Mouse (Mus musculus) heart, embryonic 14.5 days (tissue): Measurements from ENCODE around the gene Bmp10. TPM values are rescaled to one million over a fixed set of nuclear protein-coding genes. Genes with fewer than 3 reads are reported as not detected.

Source experiments
- ATAC-seq: fragments of 200-750 bp; cut with Nextera tagmentation; 2 replicates; pipeline ENCODE4 v1.8.0; 2017; ENCODE audit warnings: low read depth, moderate TSS enrichment; ENCODE audit not compliant: insufficient number of reproducible peaks, insufficient read depth, low FRiP score
- H3K27ac ChIP-seq, 2 experiments: fragments of 200-500 bp in 1 of 2; fragments of 300-500 bp in 1 of 2; sonication (generic) in 1 of 2; replicated peaks in 1 of 2; 2 replicates each; pipeline ENCODE4 v1.5.1; 2012 to 2014; ENCODE audit warnings: low read depth in 2 of 2, low read length in 2 of 2, control low read depth in 1 of 2, mild to moderate bottlenecking in 1 of 2, mixed read lengths in 1 of 2; ENCODE audit not compliant: control insufficient read depth in 1 of 2, insufficient read depth in 1 of 2
- H3K27me3 ChIP-seq: fragments of 300-500 bp; sonication (generic); 2 replicates; pipeline ENCODE4 v1.6.1; 2014; ENCODE audit warnings: mild to moderate bottlenecking, low read length, control low read depth; ENCODE audit not compliant: control insufficient read depth, insufficient read depth
- H3K36me3 ChIP-seq: fragments of 300-500 bp; sonication (generic); 2 replicates; pipeline ENCODE4 v1.6.1; 2014; ENCODE audit warnings: mild to moderate bottlenecking, control low read depth, low read length, mixed read lengths; ENCODE audit not compliant: control insufficient read depth, insufficient read depth
- H3K4me1 ChIP-seq, 2 experiments: fragments of 200-500 bp in 1 of 2; fragments of 300-500 bp in 1 of 2; sonication (generic) in 1 of 2; 2 replicates each; pipeline ENCODE4 v1.6.1; 2012 to 2014; ENCODE audit warnings: low read length in 2 of 2, control low read depth in 1 of 2, mixed read lengths in 1 of 2; ENCODE audit not compliant: control insufficient read depth in 2 of 2, insufficient read depth in 2 of 2
- H3K4me2 ChIP-seq: fragments of 300-500 bp; sonication (generic); 2 replicates; pipeline ENCODE4 v1.6.1; 2014; ENCODE audit warnings: mild to moderate bottlenecking, low read length
- H3K4me3 ChIP-seq, 2 experiments: fragments of 200-500 bp in 1 of 2; fragments of 300-500 bp in 1 of 2; sonication (generic) in 1 of 2; 2 replicates each; pipeline ENCODE4 v1.5.1; 2012 to 2014; ENCODE audit warnings: low read length in 2 of 2, mild to moderate bottlenecking in 2 of 2, control low read depth in 1 of 2, low read depth in 1 of 2, moderate library complexity in 1 of 2; ENCODE audit not compliant: control insufficient read depth in 1 of 2, insufficient read depth in 1 of 2
- H3K9ac ChIP-seq: fragments of 300-500 bp; sonication (generic); 2 replicates; pipeline ENCODE4 v1.6.1; 2014; ENCODE audit warnings: mild to moderate bottlenecking, low read length
- H3K9me3 ChIP-seq: fragments of 300-500 bp; sonication (generic); 2 replicates; pipeline ENCODE4 v1.6.1; 2016; ENCODE audit warnings: low read length, control low read depth; ENCODE audit not compliant: control insufficient read depth
- WGBS: fragments of 180-500 bp; shearing (Covaris S2); extraction: QIAGEN DNeasy Blood & Tissue Kit; methylation state at CpG from one replicate; pipeline ENCODE4 v1.1.7; 2014; 5-methylcytosine and 5-hydroxymethylcytosine counted together
- polyA plus RNA-seq: library from polyadenylated mRNA; unstranded; fragments of >200 nt; fragmentation: Nextera tagmentation; extraction: Ambion mirVana; gene quantifications from 2 replicates; pipeline ENCODE4 v1.2.1, GENCODE M21; 2014

Bmp10 gene
- 6.1 and 8.3 TPM in 2 replicates for polyA plus RNA-seq

DNA sequence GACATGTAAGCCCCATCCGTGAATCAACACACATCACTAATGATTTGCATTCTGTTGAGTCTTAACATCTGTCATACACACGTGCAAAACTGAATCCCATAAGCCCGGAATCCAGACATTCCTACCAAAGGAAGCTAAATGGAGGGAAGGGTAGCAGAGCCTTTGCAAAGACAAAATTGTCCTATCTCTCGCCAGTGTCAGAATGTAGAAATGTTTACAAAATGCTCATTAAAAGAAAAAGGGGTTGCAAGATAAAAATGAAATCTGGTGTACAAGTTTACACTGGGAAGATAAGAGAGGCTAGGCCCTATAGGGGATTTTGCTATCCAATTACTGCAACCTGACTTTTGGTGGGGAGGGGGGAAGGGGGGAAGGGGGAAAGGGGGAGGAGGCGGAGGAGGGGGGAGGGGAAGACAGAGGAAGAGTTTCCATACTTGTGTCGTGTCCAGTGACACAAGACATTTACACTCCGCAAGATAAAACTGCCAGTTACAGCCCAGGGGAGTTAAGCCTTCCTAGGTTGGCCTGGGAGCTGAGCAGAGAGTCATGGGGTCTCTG, at the start of gene Bmp10:
Gene Bmp10, plus strand, starts transcription at position 508 of the 558 bp plus-strand sequence.
- WGBS: 41% methylated on average over 7 of the region's 7 CpGs
- Histone ChIP-seq H3K4me3 (peak within 1 kb of the TSS; percentile 34 to 55), H3K9me3 (no peaks in the 10 kb centered on the region), H3K27ac (peak within 1 kb of the TSS; percentile 66 to 74), H3K9ac (peak within 1 kb of the TSS; percentile 68), H3K27me3 (peaks cover 53% of the 10 kb centered on the region), H3K36me3 (no peaks in the 10 kb centered on the region), H3K4me2 (peak within 1 kb of the TSS; percentile 46), H3K4me1 (peaks cover 13 to 21% of the 10 kb centered on the region in 2 experiments)
- no peak for ATAC-seq

GRCm38 (mm10) chr6:87383926-87384691, 44.7 kb upstream of the Bmp10 start:
- Histone ChIP-seq H3K27ac (no peak overlapping the region), H3K4me3 (peak overlapping the region; percentile 28 to 36), H3K27me3 (peaks cover 82% of the 10 kb centered on the region), H3K4me2 (peak overlapping the region; percentile 63), H3K4me1 (peaks cover 0 to 14% of the 10 kb centered on the region in 2 experiments; a peak in 3 of 4 replicates), H3K9ac (peak overlapping the region; percentile 27; the same call in 1 of the 2 replicates), H3K36me3 (no peaks in the 10 kb centered on the region), H3K9me3 (no peaks in the 10 kb centered on the region)
- 10% methylated on average over 24 of the region's 24 CpGs for WGBS
- ATAC-seq: no peak

- Histone ChIP-seq H3K4me1 (peaks cover 0 to 14% of the 10 kb centered on the region in 2 experiments; a peak in 3 of 4 replicates), H3K36me3 (no peaks in the 10 kb centered on the region), H3K4me3 (no peak overlapping the region), H3K9ac (no peak overlapping the region), H3K4me2 (peak overlapping the region; percentile 63), H3K9me3 (no peaks in the 10 kb centered on the region), H3K27ac (no peak overlapping the region), H3K27me3 (peaks cover 78% of the 10 kb centered on the region)
- WGBS: 35% methylated on average over 5 of the region's 6 CpGs
- no peak for ATAC-seq
These were observed 44.0 kb upstream of the Bmp10 start for GRCm38 (mm10) chr6:87384761-87385160.

GRCm38 (mm10) chr6:87386203-87386602, 42.6 kb upstream of the Bmp10 start:
- no peak overlapping the region for H3K4me3 ChIP-seq
- no peak overlapping the region for H3K4me2 ChIP-seq
- ATAC-seq: no peak
- H3K27me3 ChIP-seq: peaks cover 80% of the 10 kb centered on the region
- no peaks in the 10 kb centered on the region for H3K9me3 ChIP-seq
- 9% methylated on average over 7 of the region's 7 CpGs for WGBS
- peaks cover 0 to 14% of the 10 kb centered on the region in 2 experiments; a peak in 3 of 4 replicates for H3K4me1 ChIP-seq
- H3K27ac ChIP-seq: no peak overlapping the region
- H3K9ac ChIP-seq: no peak overlapping the region
- no peaks in the 10 kb centered on the region for H3K36me3 ChIP-seq

DNA sequence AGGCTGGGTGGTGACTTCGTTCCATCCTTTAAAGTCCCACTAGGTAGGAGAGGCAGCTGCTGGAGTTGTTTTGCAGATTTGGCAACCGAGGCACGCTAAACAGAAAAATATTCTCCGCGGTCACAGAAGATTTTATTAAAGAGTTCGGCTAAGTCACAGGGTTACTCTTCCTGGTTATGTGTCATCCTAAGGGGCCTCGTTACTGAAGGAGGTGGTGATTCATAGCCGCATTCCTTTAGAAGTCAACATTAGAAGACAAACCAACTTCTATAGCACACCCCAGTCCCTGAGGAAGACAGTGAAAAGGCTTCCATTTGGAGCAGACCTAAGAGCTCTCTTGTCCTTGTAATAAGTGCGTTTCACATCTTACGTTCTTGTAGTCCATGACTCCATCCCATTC, 42.1 kb upstream of the Bmp10 start:
- 75% methylated on average over 10 of the region's 10 CpGs for WGBS
- Histone ChIP-seq H3K4me1 (peaks cover 0 to 14% of the 10 kb centered on the region in 2 experiments; a peak in 3 of 4 replicates), H3K9ac (no peak overlapping the region), H3K36me3 (no peaks in the 10 kb centered on the region), H3K4me2 (no peak overlapping the region), H3K27ac (no peak overlapping the region), H3K4me3 (no peak overlapping the region), H3K27me3 (peaks cover 78% of the 10 kb centered on the region), H3K9me3 (no peaks in the 10 kb centered on the region)
- no peak for ATAC-seq

GRCm38 (mm10) chr6:87388877-87389276, 39.9 kb upstream of the Bmp10 start, which contains the start of gene Gkn3:
Gkn3 (minus strand) TSS chr6:87388935.
- 46% methylated on average over 7 of the region's 7 CpGs for WGBS
- peaks cover 2 to 14% of the 10 kb centered on the region in 2 experiments; a peak in 3 of 4 replicates for H3K4me1 ChIP-seq
- H3K9me3 ChIP-seq: no peaks in the 10 kb centered on the region
- ATAC-seq: no peak
- H3K9ac ChIP-seq: no peak within 1 kb of the TSS
- H3K27ac ChIP-seq: no peak within 1 kb of the TSS
- H3K4me3 ChIP-seq: no peak within 1 kb of the TSS
- H3K27me3 ChIP-seq: peaks cover 74% of the 10 kb centered on the region
- H3K4me2 ChIP-seq: no peak within 1 kb of the TSS
- no peaks in the 10 kb centered on the region for H3K36me3 ChIP-seq

DNA sequence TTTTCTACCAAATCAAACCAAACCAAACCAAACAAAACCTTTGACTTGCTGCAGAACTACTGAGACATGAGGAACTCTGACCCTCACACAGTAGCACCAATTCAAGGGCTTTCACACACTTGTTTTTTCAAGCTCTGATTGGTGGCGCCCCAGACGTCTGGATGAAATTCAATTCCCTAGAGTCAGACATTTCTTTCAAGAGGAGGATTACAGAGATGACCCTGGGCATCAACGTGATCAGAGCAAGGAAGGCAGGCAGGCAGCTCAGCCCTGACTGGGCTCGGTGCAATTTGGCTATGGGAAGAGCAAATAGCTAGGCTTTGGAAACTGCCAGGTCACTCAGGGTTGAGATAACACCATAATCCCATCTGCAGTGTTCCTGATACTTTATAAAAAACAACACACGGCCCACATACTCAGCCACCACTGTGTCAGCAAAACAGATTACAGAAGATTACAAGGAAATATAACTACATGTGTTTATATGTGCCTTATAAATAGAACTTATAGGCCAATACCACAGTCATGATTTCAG, 39.3 kb upstream of the Bmp10 start:
- peaks cover 80% of the 10 kb centered on the region for H3K27me3 ChIP-seq
- no peak for ATAC-seq
- no peak overlapping the region for H3K4me3 ChIP-seq
- H3K36me3 ChIP-seq: no peaks in the 10 kb centered on the region
- peaks cover 4 to 12% of the 10 kb centered on the region in 2 experiments; a peak in 3 of 4 replicates for H3K4me1 ChIP-seq
- no peak overlapping the region for H3K9ac ChIP-seq
- no peak overlapping the region for H3K4me2 ChIP-seq
- H3K9me3 ChIP-seq: no peaks in the 10 kb centered on the region
- WGBS: 21% methylated on average over 5 of the region's 5 CpGs
- H3K27ac ChIP-seq: no peak overlapping the region
